Mouse (Mus musculus): Measurements from ENCODE around the gene Tmem205.

GRCm38 (mm10) chr9:21923490-21924098 is 3.8 kb downstream of the Tmem205 start:
- TF ChIP-seq CTCF (IDR thresholded peaks at IDR 0.05; ENCODE audit: borderline replicate concordance, extremely low read depth, insufficient read depth, insufficient read length) (no peak), POLR2A (IDR thresholded peaks at IDR 0.05; ENCODE audit: borderline replicate concordance, extremely low read depth, insufficient read depth, insufficient read length, poor library complexity, severe bottlenecking) (no peak)

All from brain, embryonic 14.5 days (tissue).